Mouse (Mus musculus) mouse trophoblast stem cell (cell line): ENCODE results near the gene Csnk1g1.

ENCODE experiments used
- in situ Hi-C, 2 experiments: fragments of 300-500 bp; cut with MseI, MboI; formaldehyde crosslinking; loops; 2 replicates in 1 of 2; 3 replicates in 1 of 2; pipeline ENCODE4 v1.15.1; 2025

Csnk1g1 gene

GRCm38 (mm10) chr9:65995603-65996376 lies 87.1 kb downstream of the Csnk1g1 start:
- in situ Hi-C loops = no loop called here

DNA sequence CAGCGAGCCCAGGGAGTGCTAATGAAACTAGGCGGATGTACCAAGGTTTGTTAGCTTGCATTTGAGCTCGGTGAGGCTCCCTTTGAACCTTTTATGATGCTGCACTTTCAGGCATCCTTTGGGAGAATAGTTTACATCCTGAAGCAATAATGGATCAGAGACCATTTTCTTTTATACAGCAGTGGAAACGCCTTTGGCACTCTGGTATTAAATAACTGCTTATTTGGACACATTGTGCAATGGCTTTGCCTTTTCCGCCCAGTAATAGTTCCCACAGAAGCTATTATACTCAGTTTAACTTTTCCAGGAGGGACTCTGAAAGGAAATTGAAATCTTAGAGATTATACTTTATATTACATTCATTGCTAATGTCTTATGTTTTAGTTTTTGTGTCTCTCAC lies 90.2 kb downstream of the Csnk1g1 start:
- in situ Hi-C loops = no loop called here

DNA sequence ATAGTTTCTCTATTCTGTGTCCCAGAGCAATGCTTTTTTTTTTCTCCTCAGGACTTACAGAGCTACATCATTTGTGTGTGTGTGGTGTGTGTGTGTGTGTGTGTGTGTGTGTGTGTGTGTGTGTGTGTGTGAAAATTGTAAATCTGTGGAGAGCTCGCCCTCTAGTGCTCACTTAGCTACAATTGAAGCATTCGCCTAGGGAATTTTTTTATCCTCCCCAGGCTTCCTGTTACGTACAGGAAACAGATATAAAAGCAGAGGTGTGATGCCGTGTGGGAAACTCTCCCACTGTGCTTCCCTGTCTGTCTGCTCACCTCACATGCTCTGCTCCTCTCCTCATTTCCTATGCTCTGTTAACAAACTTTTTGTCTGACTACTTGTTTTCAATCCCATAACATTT lies 95.7 kb downstream of the Csnk1g1 start:
- in situ Hi-C loops = no loop called here

- in situ Hi-C loops = no loop called here
Observed at GRCm38 (mm10) chr9:66007603-66008202, 99.0 kb downstream of the Csnk1g1 start.

DNA sequence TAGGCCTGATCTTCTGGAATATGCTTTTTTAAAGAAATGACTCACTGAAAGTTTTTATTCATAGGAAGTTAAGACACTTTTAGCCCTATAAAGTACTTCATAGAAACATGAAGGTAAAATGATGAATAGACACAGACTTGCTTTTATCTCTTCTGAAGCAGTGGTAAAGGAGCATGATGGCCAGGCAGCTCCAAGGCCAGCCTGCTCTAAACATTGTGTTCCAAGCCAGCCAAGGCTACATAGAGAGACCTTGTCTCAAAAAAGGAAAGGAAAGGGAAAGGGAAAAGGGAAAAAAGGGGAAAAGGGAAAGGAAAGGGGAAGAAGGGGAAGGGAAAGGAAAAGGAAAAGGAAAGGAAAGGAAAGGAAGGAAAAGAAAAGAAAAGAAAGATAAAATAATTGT lies 111.9 kb downstream of the Csnk1g1 start:
- in situ Hi-C loops = no loop called here

- in situ Hi-C loops = no loop called here
Observed at GRCm38 (mm10) chr9:66038082-66038481, 129.4 kb downstream of the Csnk1g1 start.

DNA sequence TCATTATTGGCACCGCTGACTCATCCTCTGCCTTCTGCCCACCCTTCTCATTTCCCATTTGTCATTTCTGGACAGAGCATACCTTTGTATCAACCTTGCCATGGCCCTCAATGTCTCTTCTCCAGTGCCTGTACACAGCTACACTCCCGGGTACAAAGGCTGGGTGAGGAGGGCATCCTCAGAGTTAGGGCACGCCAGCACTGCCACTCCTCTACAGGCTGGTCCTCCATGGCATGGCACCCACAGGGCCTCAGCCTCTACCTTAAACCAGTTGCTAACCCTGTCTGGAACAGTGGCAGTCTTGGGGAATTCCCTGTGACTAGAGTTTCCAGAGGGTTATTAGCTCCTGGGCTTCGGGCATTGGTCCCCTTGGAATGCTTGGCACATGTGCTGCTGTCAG lies 129.9 kb downstream of the Csnk1g1 start:
- in situ Hi-C loops = no loop called here

- in situ Hi-C loops = no loop called here
Observed at GRCm38 (mm10) chr9:66039290-66039689, 130.6 kb downstream of the Csnk1g1 start.

- in situ Hi-C loops = no loop called here
Observed at GRCm38 (mm10) chr9:66040801-66041200, 132.1 kb downstream of the Csnk1g1 start.

DNA sequence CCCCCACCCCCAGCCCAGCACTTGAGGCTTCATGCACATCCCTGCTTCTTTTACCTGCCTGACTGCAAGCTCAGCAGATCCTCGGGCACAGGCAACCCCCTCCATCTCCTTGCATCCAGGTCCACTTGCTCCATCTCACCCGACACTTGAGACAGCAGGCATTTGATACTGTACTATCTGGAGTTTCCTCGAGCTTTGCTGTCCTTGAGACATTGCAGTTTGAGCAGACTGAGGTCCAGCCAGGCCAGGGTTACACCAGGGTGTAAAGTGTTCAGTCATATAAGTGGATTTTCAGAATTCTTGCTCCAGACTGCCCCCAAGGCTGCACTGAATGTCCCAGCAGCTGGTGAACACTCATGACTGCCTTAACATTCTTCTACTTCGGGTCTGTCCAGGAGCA lies 133.6 kb downstream of the Csnk1g1 start:
- in situ Hi-C loops = no loop called here

GRCm38 (mm10) chr9:66043241-66043640 lies 134.5 kb downstream of the Csnk1g1 start:
- in situ Hi-C loops = no loop called here

DNA sequence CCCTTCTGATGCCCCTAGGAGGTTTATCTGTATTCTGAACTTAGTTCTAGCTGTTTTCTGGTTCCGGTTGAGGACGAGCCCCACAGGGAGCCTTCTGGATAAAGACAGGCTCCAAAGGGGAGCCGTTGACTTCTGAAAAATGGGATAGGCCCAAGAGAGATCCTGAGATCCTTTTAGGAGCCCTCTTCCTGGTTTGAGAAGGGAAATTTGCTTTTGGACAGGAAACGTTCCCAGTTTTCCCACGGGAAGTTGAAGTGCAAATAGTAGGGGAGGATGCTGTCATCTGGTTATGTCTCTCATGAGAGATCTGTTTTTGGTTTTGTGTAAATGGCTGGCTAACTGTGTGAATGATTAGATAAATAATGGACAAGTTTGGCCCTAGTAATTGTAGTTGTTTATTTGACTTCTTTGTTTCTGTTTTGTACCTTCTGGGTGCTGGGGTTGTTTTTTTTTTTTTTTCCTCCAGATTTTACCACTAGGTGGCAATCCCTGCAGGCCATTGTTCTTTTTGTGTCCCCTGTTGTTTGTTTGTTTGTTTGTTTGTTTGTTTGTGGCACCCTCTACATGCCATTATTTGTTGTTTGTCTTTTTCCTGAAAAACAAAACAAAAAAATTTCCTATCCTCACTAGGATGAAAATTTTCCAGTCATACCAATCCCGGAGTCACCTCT lies 141.3 kb downstream of the Csnk1g1 start:
- in situ Hi-C loops = no loop called here

GRCm38 (mm10) chr9:66051493-66051892 lies 142.8 kb downstream of the Csnk1g1 start:
- in situ Hi-C loops = no loop called here

GRCm38 (mm10) chr9:66052731-66053130 lies 144.0 kb downstream of the Csnk1g1 start:
- in situ Hi-C loops = no loop called here

DNA sequence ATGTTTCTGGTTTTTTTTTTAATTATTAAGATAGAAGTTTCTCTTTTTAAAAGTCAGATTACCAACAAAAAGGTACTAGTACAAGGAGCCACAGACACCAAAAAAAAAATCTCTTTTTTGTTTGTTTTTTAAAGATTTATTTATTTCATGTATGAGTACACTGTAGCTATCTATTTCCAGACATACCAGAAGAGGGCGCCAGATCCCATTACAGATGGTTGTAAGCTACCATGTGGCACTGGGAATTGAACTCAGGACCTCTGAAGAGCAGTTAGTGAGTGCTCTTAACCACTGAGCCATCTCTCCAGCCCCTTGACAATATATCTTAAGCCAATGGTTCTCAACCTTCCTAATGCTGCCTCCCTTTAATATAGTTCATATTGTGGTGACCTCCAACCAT lies 144.9 kb downstream of the Csnk1g1 start:
- in situ Hi-C loops = no loop called here

GRCm38 (mm10) chr9:66059583-66060307 lies 151.0 kb downstream of the Csnk1g1 start, which contains the start of gene Ppib:
Gene Ppib (plus strand): TSS chr9:66060222.
- in situ Hi-C loops = no loop called here

DNA sequence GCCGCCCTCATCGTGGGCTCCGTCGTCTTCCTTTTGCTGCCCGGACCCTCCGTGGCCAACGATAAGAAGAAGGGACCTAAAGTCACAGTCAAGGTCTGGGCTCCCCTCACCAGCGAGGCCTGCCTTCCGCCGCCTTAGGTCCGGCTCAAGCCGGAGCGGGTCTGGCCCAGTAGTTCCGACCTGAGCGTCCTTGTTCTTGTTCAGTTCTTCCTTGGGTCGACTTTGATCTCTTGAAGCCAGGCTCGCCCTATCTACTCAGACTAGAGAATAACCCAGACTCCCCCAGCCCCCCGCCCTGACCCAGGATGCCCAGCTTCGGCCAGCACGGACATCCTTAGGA lies 151.6 kb downstream of the Csnk1g1 start:
- in situ Hi-C loops = no loop called here

GRCm38 (mm10) chr9:66060986-66061385 lies 152.3 kb downstream of the Csnk1g1 start:
- in situ Hi-C loops = no loop called here

GRCm38 (mm10) chr9:66061656-66062055 lies 152.9 kb downstream of the Csnk1g1 start:
- in situ Hi-C loops = no loop called here

GRCm38 (mm10) chr9:66063446-66063845 lies 154.7 kb downstream of the Csnk1g1 start:
- in situ Hi-C loops = no loop called here

- in situ Hi-C loops = no loop called here
Observed at GRCm38 (mm10) chr9:66064316-66064715, 155.6 kb downstream of the Csnk1g1 start.

- in situ Hi-C loops = no loop called here
Observed at GRCm38 (mm10) chr9:66066791-66067190, 158.1 kb downstream of the Csnk1g1 start.
